Mouse (Mus musculus) gastrocnemius, adult 18-20 months (tissue): ENCODE measurements around the gene Fbxo33. TPM values are rescaled to one million over a fixed set of nuclear protein-coding genes. Genes with fewer than 3 reads are reported as not detected.

Source experiments
- DNase-seq: peaks from one replicate; pipeline ENCODE4 v3.0.0; 2021; ENCODE audit warnings: low spot score
- microRNA-seq: library from miRNA; unstranded; fragments of <30 nt; microRNA quantifications from one replicate; pipeline ENCODE4 v1.2.0, GENCODE M21; 2021
- total RNA-seq, 2 experiments: library from RNA; stranded (reverse); gene quantifications; 2 replicates each; pipeline ENCODE4 v1.2.3; 2021

Fbxo33 gene
- total RNA-seq, 2 experiments from 2014 or later = 2.8 TPM

DNA sequence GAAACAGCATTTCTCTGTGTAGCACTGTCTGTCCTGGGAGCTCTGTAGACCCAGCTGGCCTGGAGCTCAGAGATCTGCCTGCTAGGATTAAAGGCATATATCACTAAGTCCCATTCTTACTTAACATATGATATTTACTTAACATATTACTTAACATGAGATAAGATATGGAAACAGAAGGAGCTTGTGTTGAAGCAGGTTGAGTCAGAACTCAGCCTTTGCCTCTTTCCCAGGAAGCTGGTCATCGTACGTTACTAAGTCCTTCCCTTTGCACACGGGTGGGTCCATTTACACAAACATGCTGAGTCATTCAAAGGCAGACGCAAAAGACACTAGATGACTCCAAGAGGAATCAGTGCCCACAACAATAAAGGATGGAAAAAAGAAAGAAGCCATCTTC is 20.8 kb downstream of the Fbxo33 start:
- no peak for DNase-seq

- no peak for DNase-seq
Measured at GRCm38 (mm10) chr12:59195941-59196340, 23.6 kb downstream of the Fbxo33 start.

GRCm38 (mm10) chr12:59195065-59195464 is 24.5 kb downstream of the Fbxo33 start:
- no peak for DNase-seq

DNA sequence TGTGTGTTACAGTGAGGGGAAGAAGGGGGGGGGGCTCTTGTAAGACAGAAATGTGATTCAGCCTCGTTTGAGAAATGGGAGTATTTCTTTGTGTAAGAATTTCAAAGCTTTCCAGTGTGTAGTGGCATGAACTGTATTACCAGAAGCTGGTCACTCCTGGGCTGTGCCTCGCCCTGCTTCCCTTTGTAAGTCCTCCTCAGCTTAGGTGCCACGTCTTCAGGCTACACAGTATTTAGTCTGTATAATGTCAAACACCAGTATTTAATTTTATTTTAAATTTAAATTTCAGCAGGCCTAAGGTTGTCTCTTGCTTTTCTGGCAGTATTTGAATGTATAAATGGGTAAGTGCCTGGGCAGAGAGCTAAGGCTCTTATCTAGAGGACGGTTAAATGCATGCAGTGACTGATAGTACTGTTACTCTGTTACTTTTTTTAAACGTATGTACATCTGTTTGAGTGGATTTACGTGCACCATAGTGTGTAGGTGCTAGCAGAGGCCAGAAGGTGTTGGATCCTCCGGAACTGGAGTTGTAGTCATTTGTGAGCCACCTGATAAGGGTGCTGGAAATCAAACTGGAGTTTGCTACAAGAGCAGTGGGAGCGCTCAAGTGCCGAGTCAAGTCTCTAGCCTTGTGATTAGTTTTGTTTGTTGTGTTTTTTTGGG is 25.1 kb downstream of the Fbxo33 start:
- DNase-seq = no peak

GRCm38 (mm10) chr12:59193637-59194036 is 25.9 kb downstream of the Fbxo33 start:
- DNase-seq = no peak

DNA sequence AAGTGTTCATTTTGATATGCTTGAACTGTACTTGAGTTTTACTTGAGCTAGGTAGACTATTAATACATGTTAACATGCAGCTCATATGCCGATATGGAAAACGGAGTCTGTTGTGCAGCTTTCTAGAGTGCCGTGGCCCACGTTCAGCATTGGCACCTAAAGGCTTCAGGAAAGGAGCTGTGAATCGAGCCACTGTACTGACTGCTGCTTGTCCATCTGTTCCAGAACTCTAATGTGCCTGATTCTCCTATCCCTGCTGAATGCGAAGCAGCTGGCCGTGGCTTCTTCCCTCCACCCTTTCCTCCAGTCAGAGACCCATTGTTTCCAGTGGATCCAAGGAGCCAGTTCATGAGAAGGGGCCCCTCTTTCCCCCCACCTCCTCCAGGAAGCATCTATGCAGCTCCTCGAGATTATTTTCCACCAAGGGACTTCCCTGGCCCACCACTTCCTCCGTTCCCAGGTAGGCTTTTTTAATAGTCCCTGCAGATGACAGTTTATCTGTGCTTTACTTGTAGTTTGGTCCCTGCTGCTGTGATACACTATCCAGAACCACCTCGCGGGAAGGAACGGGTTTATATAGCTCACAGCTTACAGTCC is 31.3 kb downstream of the Fbxo33 start:
- no peak for DNase-seq

DNA sequence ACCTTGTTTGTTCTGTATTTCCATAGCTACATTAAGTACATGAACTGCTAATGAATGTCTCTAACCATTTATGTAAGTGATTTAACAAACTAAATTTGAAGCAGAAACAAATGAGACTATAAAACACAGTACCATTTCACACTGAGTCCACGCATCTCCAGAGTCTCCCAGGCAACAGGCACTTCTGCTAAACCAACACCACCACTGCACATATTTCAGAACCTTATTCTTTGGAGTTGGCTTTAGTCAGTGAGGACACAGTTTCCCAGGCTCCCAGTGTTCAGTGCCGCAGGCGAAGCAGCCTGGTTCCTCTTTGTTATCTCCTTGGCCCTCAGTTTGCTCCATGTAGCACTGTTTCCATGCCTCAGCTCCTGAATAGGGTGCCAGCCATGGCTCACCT is 41.7 kb downstream of the Fbxo33 start:
- no peak for DNase-seq

GRCm38 (mm10) chr12:59169935-59170334 is 49.6 kb downstream of the Fbxo33 start:
- DNase-seq = no peak

DNA sequence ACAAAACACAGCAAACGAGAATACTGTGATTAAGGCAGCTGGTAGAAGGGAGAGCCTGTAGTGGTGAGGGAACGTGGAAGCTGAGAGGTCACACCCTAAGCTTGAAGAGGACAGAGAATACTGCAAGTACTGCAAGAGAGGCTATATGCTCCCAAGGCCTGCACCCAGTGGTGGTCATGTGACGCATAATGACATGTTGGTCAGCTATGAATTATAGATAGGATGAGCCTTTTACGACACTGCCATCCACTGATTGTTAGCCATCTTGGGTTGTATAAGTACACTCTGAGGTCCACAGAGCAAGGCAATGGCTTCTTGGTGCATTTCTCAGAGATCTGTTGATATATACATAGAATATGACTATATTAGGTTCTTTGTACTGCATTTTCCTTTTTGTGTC is 53.0 kb downstream of the Fbxo33 start:
- no peak for DNase-seq

DNA sequence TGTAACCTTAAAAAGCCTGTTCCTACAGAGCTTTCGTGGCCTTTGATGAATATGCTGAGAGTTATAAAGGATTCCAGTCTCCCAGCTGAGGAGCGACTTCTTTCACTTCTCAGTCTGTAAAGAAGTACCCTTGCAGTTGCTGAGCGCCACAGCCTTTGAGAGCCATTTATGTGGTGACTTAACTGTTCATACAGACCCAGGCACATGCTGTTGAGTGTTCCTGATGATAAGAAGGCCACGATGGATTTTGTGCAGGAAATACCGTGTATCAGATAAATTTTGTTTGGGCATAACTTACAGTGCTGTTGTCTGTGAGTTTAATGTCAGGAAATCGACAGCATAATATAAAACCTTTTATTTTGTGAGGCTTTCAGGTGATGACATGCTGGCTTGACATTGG is 55.0 kb downstream of the Fbxo33 start:
- no peak for DNase-seq

- no peak for DNase-seq
Measured at GRCm38 (mm10) chr12:59162797-59163196, 56.7 kb downstream of the Fbxo33 start.

DNA sequence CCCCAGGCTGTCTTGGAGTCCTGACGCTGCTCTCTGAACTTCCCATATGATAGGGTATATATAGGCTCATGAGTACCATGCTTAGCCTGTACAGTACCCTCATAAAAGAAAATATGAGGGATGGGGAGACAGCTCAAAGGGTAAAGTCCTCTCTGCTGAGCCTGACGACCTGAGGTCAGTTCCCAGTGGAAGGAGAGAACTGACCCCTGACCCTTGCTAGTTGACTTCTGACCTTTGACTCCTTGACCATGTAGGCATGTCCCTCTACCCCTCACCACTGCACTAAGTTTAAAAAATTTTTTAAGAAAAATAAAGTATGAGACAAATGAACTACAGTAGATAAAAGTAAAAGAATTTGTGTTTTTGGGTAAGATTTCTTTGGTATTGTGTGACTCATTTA is 58.4 kb downstream of the Fbxo33 start:
- no peak for DNase-seq

Small RNA genes within 50 kb of the gene (microRNA-seq; reads per million reads assigned to microRNA genes)
- gene Gm27284 = not detected

Other genes with a start within 250 kb of the Fbxo33 start
- gene Sec23a, start 207.7 kb downstream of the Fbxo33 start, total RNA-seq = 10 to 100 TPM; 60.1 to 60.9 TPM
- gene Gemin2, start 206.3 kb downstream of the Fbxo33 start, total RNA-seq = 1 to 10 TPM; 4.0 to 4.9 TPM
- 10 to 100 TPM; 45.5 to 57.9 TPM for gene Trappc6b, start 158.3 kb downstream of the Fbxo33 start, total RNA-seq
- gene Pnn, start 152.8 kb downstream of the Fbxo33 start, total RNA-seq = 10 to 100 TPM; 17.3 to 19.3 TPM
- gene Mia2, start 123.9 kb downstream of the Fbxo33 start, total RNA-seq = 100 to 1,000 TPM; 104 to 118 TPM